Mouse (Mus musculus) cortical plate, adult 2 months (tissue): Measurements from ENCODE around the gene Rap2b. TPM values are rescaled to one million over a fixed set of nuclear protein-coding genes. Genes with fewer than 3 reads are reported as not detected.
A peak's percentile ranks its signal among the peaks of the same experiment; 100 is the strongest.

Experiments used
- H3K27ac ChIP-seq: fragments of 200-500 bp; 2 replicates; pipeline ENCODE4 v1.5.1; 2012; ENCODE audit warnings: low read length, control low read depth, inconsistent platforms; ENCODE audit not compliant: insufficient read depth
- H3K4me1 ChIP-seq: fragments of 200-500 bp; 2 replicates; pipeline ENCODE4 v1.6.1; 2011; ENCODE audit warnings: low read length; ENCODE audit not compliant: control insufficient read depth, insufficient read depth
- H3K4me3 ChIP-seq: fragments of 200-500 bp; 2 replicates; pipeline ENCODE4 v1.5.1; 2011; ENCODE audit warnings: mild to moderate bottlenecking, low read length, control low read depth; ENCODE audit not compliant: insufficient read depth
- CTCF ChIP-seq: fragments of 200-500 bp; IDR thresholded peaks from 2 replicates; pipeline ENCODE4 v1.5.1; 2011; ENCODE audit warnings: mild to moderate bottlenecking, control low read depth, low read length; ENCODE audit not compliant: insufficient read depth; ENCODE audit errors: extremely low read depth
- POLR2A ChIP-seq: fragments of 200-500 bp; IDR thresholded peaks from 2 replicates; pipeline ENCODE4 v1.6.1; 2011; ENCODE audit warnings: mild to moderate bottlenecking, low read length, control low read depth; ENCODE audit not compliant: insufficient read depth; ENCODE audit errors: extremely low read depth
- polyA plus RNA-seq: library from polyadenylated mRNA; depleted of rRNA; stranded (reverse); fragments of >200 nt; gene quantifications from 2 replicates; pipeline ENCODE4 v1.2.3, GENCODE M21; 2012

Gene Rap2b
- polyA plus RNA-seq, 1 experiment: 15.9 TPM

- Histone ChIP-seq H3K4me3 (no peak overlapping the region), H3K27ac (no peak overlapping the region), H3K4me1 (no peaks in the 10 kb centered on the region)
- TF ChIP-seq CTCF (no peak), POLR2A (no peak)
These were observed 12.0 kb upstream of the Rap2b start for GRCm38 (mm10) chr3:61349433-61349832.

- no peak overlapping the region for H3K27ac ChIP-seq
- H3K4me1 ChIP-seq: peaks cover 5% of the 10 kb centered on the region; the same call in 1 of the 2 replicates
- H3K4me3 ChIP-seq: no peak overlapping the region
- TF ChIP-seq CTCF (no peak), POLR2A (no peak)
These were observed 6.0 kb upstream of the Rap2b start for GRCm38 (mm10) chr3:61355464-61355863.

GRCm38 (mm10) chr3:61358107-61358506 is 3.3 kb upstream of the Rap2b start:
- Histone ChIP-seq H3K4me3 (no peak overlapping the region), H3K4me1 (peaks cover 5% of the 10 kb centered on the region; the same call in 1 of the 2 replicates), H3K27ac (no peak overlapping the region)
- TF ChIP-seq CTCF (no peak), POLR2A (no peak)

- peaks cover 5% of the 10 kb centered on the region; the same call in 1 of the 2 replicates for H3K4me1 ChIP-seq
- H3K27ac ChIP-seq: peak overlapping the region; percentile 41; the same call in 1 of the 2 replicates
- TF ChIP-seq CTCF (no peak), POLR2A (no peak)
- H3K4me3 ChIP-seq: no peak overlapping the region
These were observed 2.6 kb upstream of the Rap2b start for GRCm38 (mm10) chr3:61358756-61359293.

- no peak for TF ChIP-seq POLR2A
- Histone ChIP-seq H3K27ac (peak overlapping the region; percentile 84), H3K4me1 (peaks cover 5% of the 10 kb centered on the region; the same call in 1 of the 2 replicates), H3K4me3 (peak overlapping the region; percentile 53)
These were observed 1.4 kb downstream of the Rap2b start for GRCm38 (mm10) chr3:61362821-61363160.

- H3K4me3 ChIP-seq: peak overlapping the region; percentile 91
- peak overlapping the region; percentile 84 for H3K27ac ChIP-seq
- TF ChIP-seq POLR2A (peak; percentile 14; the same call in 1 of the 2 replicates), CTCF (no peak)
- H3K4me1 ChIP-seq: peaks cover 3% of the 10 kb centered on the region; the same call in 1 of the 2 replicates
These were observed 1.9 kb downstream of the Rap2b start for GRCm38 (mm10) chr3:61363161-61363988.

GRCm38 (mm10) chr3:61363989-61364660 is 2.7 kb downstream of the Rap2b start:
- no peak for TF ChIP-seq CTCF
- peak; percentile 94 for TF ChIP-seq POLR2A
- peak overlapping the region; percentile 80 for H3K27ac ChIP-seq
- peaks cover 1% of the 10 kb centered on the region; the same call in 1 of the 2 replicates for H3K4me1 ChIP-seq
- peak overlapping the region; percentile 91 for H3K4me3 ChIP-seq

- Histone ChIP-seq H3K27ac (peak overlapping the region; percentile 80), H3K4me1 (no peaks in the 10 kb centered on the region; the same call in 1 of the 2 replicates), H3K4me3 (peak overlapping the region; percentile 91)
- TF ChIP-seq CTCF (no peak), POLR2A (no peak)
These were observed 3.2 kb downstream of the Rap2b start for GRCm38 (mm10) chr3:61364661-61364977.

GRCm38 (mm10) chr3:61364978-61365778 is 3.7 kb downstream of the Rap2b start:
- H3K4me1 ChIP-seq: no peaks in the 10 kb centered on the region; the same call in 1 of the 2 replicates
- TF ChIP-seq CTCF: no peak
- no peak for TF ChIP-seq POLR2A
- peak overlapping the region; percentile 91 for H3K4me3 ChIP-seq
- H3K27ac ChIP-seq: peak overlapping the region; percentile 80
